15 mouse cellular contexts compared by ENCODE assay signal in the genomic region with DNA sequence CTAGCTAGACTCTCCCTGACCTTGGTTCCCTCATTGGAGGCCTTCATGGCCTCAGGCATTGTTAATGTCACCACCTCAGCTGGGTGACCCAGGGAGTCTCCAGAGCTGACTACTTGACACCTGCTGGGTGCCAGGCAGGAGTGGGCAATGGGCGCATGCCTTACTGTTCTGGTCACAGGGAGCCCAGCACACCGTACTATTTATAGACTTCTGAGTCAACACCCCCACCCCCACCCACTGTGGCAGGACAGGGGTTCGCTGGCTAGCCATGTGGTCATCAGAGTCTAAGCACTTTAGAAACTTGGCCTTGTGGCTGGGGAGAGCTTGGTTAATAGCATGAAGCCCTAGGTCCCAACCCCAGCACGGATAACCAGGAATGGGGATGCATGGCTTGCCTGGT. TPM values are rescaled to one million over a fixed set of nuclear protein-coding genes. Genes with fewer than 3 reads are reported as not detected.
DNase-seq lines count a peak whose midpoint lies in the region; ATAC-seq and TF ChIP-seq lines count a peak whose summit lies in the region.
"Had no signal": no experiment of that assay in that cellular context is flagged by ENCODE, and none has a peak within 500 bp of the region (broad histone marks: within the 10 kb centered on the region; RNA-seq: fewer than 3 reads in every experiment).

No protein-coding gene starts in this region.

- no peaks in the 10 kb centered on the region for H3K9me3 ChIP-seq in heart, embryonic 15.5 days (replicated peaks)
- no peaks in the 10 kb centered on the region for H3K9me3 ChIP-seq in forebrain, postnatal 0 days (ENCODE audit: low read length)
- H3K9me3 ChIP-seq: forebrain, embryonic 13.5 days; limb, embryonic 12.5 days; midbrain, embryonic 15.5 days had no signal

- H3K4me3 ChIP-seq in heart, embryonic 15.5 days: no peak overlapping the region
- H3K4me3 ChIP-seq in forebrain, postnatal 0 days (ENCODE audit: low read depth, low read length): no peak overlapping the region
- H3K4me3 ChIP-seq: forebrain, embryonic 13.5 days; limb, embryonic 12.5 days; midbrain, embryonic 15.5 days had no signal

- H3K4me1 ChIP-seq in heart, embryonic 15.5 days (replicated peaks): peaks cover 22% of the 10 kb centered on the region
- no peaks in the 10 kb centered on the region for H3K4me1 ChIP-seq in forebrain, postnatal 0 days (ENCODE audit: insufficient read depth)
- H3K4me1 ChIP-seq: forebrain, embryonic 13.5 days had no signal

- no peak for TF ChIP-seq CTCF in forebrain, postnatal 0 days (IDR thresholded peaks at IDR 0.05; ENCODE audit: low read depth)

- no peaks in the 10 kb centered on the region for H3K27me3 ChIP-seq in heart, embryonic 15.5 days
- no peaks in the 10 kb centered on the region for H3K27me3 ChIP-seq in forebrain, postnatal 0 days (ENCODE audit: insufficient read depth, low read length)
- H3K27me3 ChIP-seq: forebrain, embryonic 13.5 days; limb, embryonic 12.5 days; midbrain, embryonic 15.5 days had no signal

- DNase-seq in gastrocnemius, adult 18-20 months (ENCODE audit: low spot score): peak; percentile 61
- DNase-seq in gastrocnemius, postnatal 10 days: no peak
- DNase-seq in 3134 (ENCODE audit: extremely low read depth, insufficient read length, low spot score): peak; percentile 77
- peak; percentile 78 for DNase-seq in adrenal gland, postnatal 14 days
- no peak for DNase-seq in layer of hippocampus, postnatal 25 days (ENCODE audit: extremely low spot score in 1 of 2, low spot score in 1 of 2)
- no peak for DNase-seq in forebrain, postnatal 0 days
- no peak for DNase-seq in cerebellum, adult 18-20 months
- DNase-seq: embryo, embryonic 11 days; lung, postnatal 36 days; right cerebral cortex, postnatal 14 days had no signal

- peak overlapping the region; percentile 81 for H3K27ac ChIP-seq in heart, embryonic 15.5 days
- H3K27ac ChIP-seq in forebrain, postnatal 0 days (ENCODE audit: low read depth, low read length): no peak overlapping the region
- H3K27ac ChIP-seq: forebrain, embryonic 13.5 days; limb, embryonic 12.5 days; midbrain, embryonic 15.5 days had no signal

- ATAC-seq in heart, embryonic 15.5 days (replicated peaks; ENCODE audit: insufficient number of reproducible peaks, insufficient read depth, low FRiP score, low read depth): peak; percentile 68
- ATAC-seq in forebrain, postnatal 0 days: no peak
- ATAC-seq: forebrain, embryonic 13.5 days; intestine, embryonic 16.5 days; midbrain, embryonic 15.5 days had no signal

- WGBS in heart, embryonic 15.5 days: 46% methylated on average over 4 of the region's 4 CpGs
- WGBS in forebrain, postnatal 0 days: 87% methylated on average over 4 of the region's 4 CpGs

- H3K9ac ChIP-seq in heart, embryonic 15.5 days: no peak overlapping the region; the same call in 1 of the 2 replicates
- no peak overlapping the region for H3K9ac ChIP-seq in forebrain, postnatal 0 days
- H3K9ac ChIP-seq: forebrain, embryonic 13.5 days; limb, embryonic 12.5 days; midbrain, embryonic 15.5 days had no signal

- H3K36me3 ChIP-seq in heart, embryonic 15.5 days: peaks cover 18% of the 10 kb centered on the region; the same call in 1 of the 2 replicates
- peaks cover 34% of the 10 kb centered on the region for H3K36me3 ChIP-seq in forebrain, postnatal 0 days (ENCODE audit: insufficient read depth)

- H3K4me2 ChIP-seq in heart, embryonic 15.5 days: no peak overlapping the region
- no peak overlapping the region for H3K4me2 ChIP-seq in forebrain, postnatal 0 days (ENCODE audit: low read depth)
- H3K4me2 ChIP-seq: forebrain, embryonic 13.5 days; limb, embryonic 12.5 days; midbrain, embryonic 15.5 days had no signal

RNA-seq across cellular contexts. Expression of a gene that starts 12.9 kb away (rescaled TPM):
- 10 to 100 TPM; 10.2 to 10.4 TPM for total RNA-seq in gastrocnemius, adult 18-20 months (2021)
- 10 to 100 TPM in 1 of 2 experiments, 1 to 10 TPM in 1; 8.5 to 10.7 TPM for total RNA-seq in gastrocnemius, postnatal 10 days (2021)
- 16.0 and 16.3 TPM in 2 replicates for total RNA-seq in adrenal gland, postnatal 14 days (2021)
- 12.9 and 15.9 TPM in 2 replicates for polyA plus RNA-seq in heart, embryonic 15.5 days (2015; fragmentation: Nextera tagmentation; extraction: Ambion mirVana)
- 1 to 10 TPM; 5.6 to 6.6 TPM for total RNA-seq in layer of hippocampus, postnatal 25 days (2021)
- 6.3 and 15.9 TPM in 2 replicates for total RNA-seq in forebrain, postnatal 0 days (2014; rRNA removed)
- 14.9 and 15.1 TPM in 2 replicates for polyA plus RNA-seq in forebrain, postnatal 0 days (2015; fragmentation: Nextera tagmentation; extraction: Ambion mirVana)

RNA-seq across cellular contexts. Expression of a gene that starts 13.2 kb away (rescaled TPM):
- total RNA-seq in gastrocnemius, adult 18-20 months (2021): 10 to 100 TPM; 27.9 to 28.3 TPM
- total RNA-seq in gastrocnemius, postnatal 10 days (2021): 10 to 100 TPM; 35.9 to 40.5 TPM
- total RNA-seq in adrenal gland, postnatal 14 days (2021): 41.6 and 47.5 TPM in 2 replicates
- polyA plus RNA-seq in heart, embryonic 15.5 days (2015; fragmentation: Nextera tagmentation; extraction: Ambion mirVana): 42.4 and 54.8 TPM in 2 replicates
- 10 to 100 TPM; 49.8 to 59.4 TPM for total RNA-seq in layer of hippocampus, postnatal 25 days (2021)
- total RNA-seq in forebrain, postnatal 0 days (2014; rRNA removed): 75.2 and 76.4 TPM in 2 replicates
- 74.3 and 75.2 TPM in 2 replicates for polyA plus RNA-seq in forebrain, postnatal 0 days (2015; fragmentation: Nextera tagmentation; extraction: Ambion mirVana)

RNA-seq across cellular contexts. Expression of a gene that starts 16.6 kb away (rescaled TPM):
- 10 to 100 TPM in 1 of 2 experiments, 1 to 10 TPM in 1; 8.0 to 12.5 TPM for total RNA-seq in gastrocnemius, adult 18-20 months (2021)
- total RNA-seq in gastrocnemius, postnatal 10 days (2021): 100 to 1,000 TPM; 103 to 148 TPM
- 38.2 and 39.1 TPM in 2 replicates for total RNA-seq in adrenal gland, postnatal 14 days (2021)
- 223 and 285 TPM in 2 replicates for polyA plus RNA-seq in heart, embryonic 15.5 days (2015; fragmentation: Nextera tagmentation; extraction: Ambion mirVana)
- 1 to 10 TPM; 9.6 to 9.7 TPM for total RNA-seq in layer of hippocampus, postnatal 25 days (2021)
- total RNA-seq in forebrain, postnatal 0 days (2014; rRNA removed): 29.7 and 43.8 TPM in 2 replicates
- polyA plus RNA-seq in forebrain, postnatal 0 days (2015; fragmentation: Nextera tagmentation; extraction: Ambion mirVana): 32.6 and 36.4 TPM in 2 replicates

RNA-seq across cellular contexts. Expression of a gene that starts 22.7 kb away (rescaled TPM):
- total RNA-seq in gastrocnemius, adult 18-20 months (2021): 10 to 100 TPM; 13.1 to 16.0 TPM
- total RNA-seq in gastrocnemius, postnatal 10 days (2021): 10 to 100 TPM; 36.0 to 43.1 TPM
- total RNA-seq in adrenal gland, postnatal 14 days (2021): 42.6 and 44.6 TPM in 2 replicates
- polyA plus RNA-seq in heart, embryonic 15.5 days (2015; fragmentation: Nextera tagmentation; extraction: Ambion mirVana): 5.0 and 7.6 TPM in 2 replicates
- 10 to 100 TPM; 67.9 to 81.7 TPM for total RNA-seq in layer of hippocampus, postnatal 25 days (2021)
- 12.6 and 14.0 TPM in 2 replicates for total RNA-seq in forebrain, postnatal 0 days (2014; rRNA removed)
- 4.9 and 8.2 TPM in 2 replicates for polyA plus RNA-seq in forebrain, postnatal 0 days (2015; fragmentation: Nextera tagmentation; extraction: Ambion mirVana)

RNA-seq across cellular contexts. Expression of a gene that starts 28.2 kb away (rescaled TPM):
- 10 to 100 TPM; 27.4 to 29.1 TPM for total RNA-seq in gastrocnemius, adult 18-20 months (2021)
- total RNA-seq in gastrocnemius, postnatal 10 days (2021): 10 to 100 TPM; 70.9 to 75.2 TPM
- 138 and 152 TPM in 2 replicates for total RNA-seq in adrenal gland, postnatal 14 days (2021)
- polyA plus RNA-seq in heart, embryonic 15.5 days (2015; fragmentation: Nextera tagmentation; extraction: Ambion mirVana): 52.5 and 62.7 TPM in 2 replicates
- 10 to 100 TPM; 18.1 to 21.0 TPM for total RNA-seq in layer of hippocampus, postnatal 25 days (2021)
- total RNA-seq in forebrain, postnatal 0 days (2014; rRNA removed): 24.9 and 29.4 TPM in 2 replicates
- polyA plus RNA-seq in forebrain, postnatal 0 days (2015; fragmentation: Nextera tagmentation; extraction: Ambion mirVana): 35.1 and 44.7 TPM in 2 replicates

Comparison
In these comparisons a context has a peak if more than half of its experiments do, and no peak if none do; other contexts are left out.
1. DNase-seq: peak in gastrocnemius, adult 18-20 months (single experiment), 3134 (single experiment) and adrenal gland, postnatal 14 days (single experiment); none in gastrocnemius, postnatal 10 days (single experiment), layer of hippocampus, postnatal 25 days (0 of 2), forebrain, postnatal 0 days (single experiment) and cerebellum, adult 18-20 months (0 of 2).